In genomic region chr1:166255651-166256050, GRCm38 (mm10) we compare ENCODE assay signal across 9 mouse cellular contexts. TPM values are rescaled to one million over a fixed set of nuclear protein-coding genes. Genes with fewer than 3 reads are reported as not detected.
DNase-seq lines count a peak whose midpoint lies in the region; ATAC-seq and TF ChIP-seq lines count a peak whose summit lies in the region.
"Had no signal": no experiment of that assay in that cellular context is flagged by ENCODE, and none has a peak within 500 bp of the region (broad histone marks: within the 10 kb centered on the region; RNA-seq: fewer than 3 reads in every experiment).

No protein-coding gene starts in this region.

- peak overlapping the region; percentile 93; the same call in 1 of the 2 replicates for H3K4me2 ChIP-seq in kidney, embryonic 15.5 days
- H3K4me2 ChIP-seq in hindbrain, embryonic 11.5 days (replicated peaks; ENCODE audit: low read depth, low read length): peak overlapping the region; percentile 74
- peak overlapping the region; percentile 86 for H3K4me2 ChIP-seq in neural tube, embryonic 12.5 days (replicated peaks)

- no peak for DNase-seq in kidney, postnatal 4 days
- peak; percentile 35 for DNase-seq in brain, embryonic 14.5 days (ENCODE audit: low read depth)
- DNase-seq in hindbrain, embryonic 11.5 days (ENCODE audit: low spot score): peak; percentile 26
- DNase-seq in T-cell, adult 2 months (ENCODE audit: low spot score): no peak
- no peak for DNase-seq in layer of hippocampus, adult 8-10 months (ENCODE audit: low spot score in 2 of 2)
- DNase-seq: cerebellum, adult 18-20 months had no signal

- H3K9me3 ChIP-seq in kidney, embryonic 15.5 days (replicated peaks): no peaks in the 10 kb centered on the region
- no peaks in the 10 kb centered on the region for H3K9me3 ChIP-seq in hindbrain, embryonic 11.5 days (ENCODE audit: control insufficient read depth, low read length)
- no peaks in the 10 kb centered on the region for H3K9me3 ChIP-seq in neural tube, embryonic 12.5 days

- TF ChIP-seq POLR2A in brain, embryonic 14.5 days (IDR thresholded peaks at IDR 0.05; ENCODE audit: borderline replicate concordance, extremely low read depth, insufficient read depth, insufficient read length, poor library complexity, severe bottlenecking): no peak

- no peak for ATAC-seq in kidney, embryonic 15.5 days (replicated peaks; ENCODE audit: low FRiP score)
- peak; percentile 25; the same call in 1 of the 2 replicates for ATAC-seq in hindbrain, embryonic 11.5 days (ENCODE audit: low FRiP score)
- ATAC-seq in neural tube, embryonic 12.5 days (ENCODE audit: low FRiP score, low read depth): no peak

- H3K27me3 ChIP-seq in kidney, embryonic 15.5 days: peaks cover 64% of the 10 kb centered on the region
- H3K27me3 ChIP-seq in hindbrain, embryonic 11.5 days (ENCODE audit: control insufficient read depth, insufficient read depth, low read length): no peaks in the 10 kb centered on the region
- 0 out of 2 replicates have a peak, but pooled peaks cover 3% of the 10 kb centered on the region for H3K27me3 ChIP-seq in neural tube, embryonic 12.5 days (replicated peaks)

- no peak overlapping the region for H3K9ac ChIP-seq in kidney, embryonic 15.5 days
- no peak overlapping the region for H3K9ac ChIP-seq in hindbrain, embryonic 11.5 days (ENCODE audit: low read depth, low read length)
- 0 out of 2 replicates have a peak overlapping the region, but pooled peaks have one; percentile 26 for H3K9ac ChIP-seq in neural tube, embryonic 12.5 days

- TF ChIP-seq CTCF in brain, embryonic 14.5 days (IDR thresholded peaks at IDR 0.05; ENCODE audit: borderline replicate concordance, extremely low read depth, insufficient read depth, insufficient read length): no peak

- no peak overlapping the region for H3K27ac ChIP-seq in kidney, embryonic 15.5 days
- H3K27ac ChIP-seq in hindbrain, embryonic 11.5 days (ENCODE audit: low read depth, low read length): no peak overlapping the region
- no peak overlapping the region for H3K27ac ChIP-seq in neural tube, embryonic 12.5 days

- H3K4me3 ChIP-seq in kidney, embryonic 15.5 days (replicated peaks): no peak overlapping the region
- H3K4me3 ChIP-seq in hindbrain, embryonic 11.5 days (ENCODE audit: low read depth, low read length): peak overlapping the region; percentile 49
- H3K4me3 ChIP-seq in neural tube, embryonic 12.5 days: peak overlapping the region; percentile 53

- no peaks in the 10 kb centered on the region for H3K36me3 ChIP-seq in kidney, embryonic 15.5 days
- no peaks in the 10 kb centered on the region for H3K36me3 ChIP-seq in hindbrain, embryonic 11.5 days (ENCODE audit: control insufficient read depth, insufficient read depth, low read length)
- H3K36me3 ChIP-seq in neural tube, embryonic 12.5 days: no peaks in the 10 kb centered on the region

- 58% methylated on average over 2 of the region's 2 CpGs for WGBS in kidney, embryonic 15.5 days
- WGBS in hindbrain, embryonic 11.5 days: 10% methylated on average over 2 of the region's 2 CpGs
- WGBS in neural tube, embryonic 12.5 days: 21% methylated on average over 2 of the region's 2 CpGs

- H3K4me1 ChIP-seq in kidney, embryonic 15.5 days: peaks cover 19% of the 10 kb centered on the region
- peaks cover 4% of the 10 kb centered on the region; the same call in 1 of the 2 replicates for H3K4me1 ChIP-seq in hindbrain, embryonic 11.5 days (replicated peaks; ENCODE audit: control insufficient read depth, insufficient read depth, low read length)
- peaks cover 30% of the 10 kb centered on the region for H3K4me1 ChIP-seq in neural tube, embryonic 12.5 days

RNA-seq across cellular contexts. Expression of gene Ildr2, which starts 1.7 kb away (rescaled TPM):
- 1.6 and 1.7 TPM in 2 replicates for polyA plus RNA-seq in kidney, embryonic 15.5 days (2015; fragmentation: Nextera tagmentation; extraction: Ambion mirVana)
- 4.0 and 7.5 TPM in 2 replicates for polyA plus RNA-seq in brain, embryonic 14.5 days (2012; rRNA removed)
- 7.2 and 7.4 TPM in 2 replicates for polyA plus RNA-seq in hindbrain, embryonic 11.5 days (2014; fragmentation: Nextera tagmentation; extraction: Ambion mirVana)
- polyA plus RNA-seq in neural tube, embryonic 12.5 days (2016; fragmentation: Nextera tagmentation; extraction: Ambion mirVana): 5.1 and 5.3 TPM in 2 replicates
- total RNA-seq in layer of hippocampus, adult 8-10 months (2022): 10 to 100 TPM; 72.0 to 77.5 (median 74.7) TPM

RNA-seq across cellular contexts. Expression of gene Mael, which starts 17.1 kb away (rescaled TPM):
- polyA plus RNA-seq in kidney, embryonic 15.5 days (2015; fragmentation: Nextera tagmentation; extraction: Ambion mirVana): 0.19 TPM in 1 of 2 replicates, not detected in the other
- polyA plus RNA-seq in brain, embryonic 14.5 days (2012; rRNA removed): 0.05 and 0.08 TPM in 2 replicates
- polyA plus RNA-seq in hindbrain, embryonic 11.5 days (2014; fragmentation: Nextera tagmentation; extraction: Ambion mirVana): 0.14 TPM in 1 of 2 replicates, not detected in the other
- polyA plus RNA-seq in neural tube, embryonic 12.5 days (2016; fragmentation: Nextera tagmentation; extraction: Ambion mirVana): not detected in 2 replicates
- under 1 TPM in 1 of 4 experiments, not detected in 3; 0.41 TPM for total RNA-seq in layer of hippocampus, adult 8-10 months (2022)
- polyA plus RNA-seq: lung, embryonic 16.5 days had no signal

Comparison
In these comparisons a context has a peak if more than half of its experiments do, and no peak if none do; other contexts are left out.
1. DNase-seq: peak in brain, embryonic 14.5 days (single experiment) and hindbrain, embryonic 11.5 days (single experiment); none in kidney, postnatal 4 days (0 of 2), T-cell, adult 2 months (single experiment) and layer of hippocampus, adult 8-10 months (0 of 2).
2. Peak in every context shown above with its lines, with median percentiles within 50 percentile points of each other: H3K4me2 ChIP-seq.